ENCODE assay signal across 30 mouse cellular contexts in the genomic region with DNA sequence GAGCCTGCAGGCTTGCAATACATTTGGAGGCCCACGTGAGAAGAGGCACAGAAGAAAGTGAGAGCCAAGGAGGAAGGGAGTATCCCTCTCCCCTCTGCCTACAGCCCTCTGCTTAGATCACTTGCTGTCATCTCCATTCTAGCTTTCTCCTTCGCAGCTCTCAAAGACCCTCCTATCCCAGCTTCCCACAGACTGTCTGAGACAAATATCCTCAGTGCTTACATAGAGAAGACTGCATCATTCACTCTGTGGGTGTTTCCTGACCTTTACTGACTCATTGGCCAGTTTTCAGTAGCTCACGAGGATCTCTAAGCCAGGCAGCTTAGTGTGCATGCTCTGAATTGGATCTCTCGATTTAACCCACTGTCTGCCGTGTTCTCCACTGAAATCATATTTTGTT. TPM values are rescaled to one million over a fixed set of nuclear protein-coding genes. Genes with fewer than 3 reads are reported as not detected.
DNase-seq lines count a peak whose midpoint lies in the region; ATAC-seq and TF ChIP-seq lines count a peak whose summit lies in the region.
"Had no signal": no experiment of that assay in that cellular context is flagged by ENCODE, and none has a peak within 500 bp of the region (broad histone marks: within the 10 kb centered on the region; RNA-seq: fewer than 3 reads in every experiment).

No protein-coding gene starts in this region.

- no peak overlapping the region for H3K4me3 ChIP-seq in lung, embryonic 14.5 days (ENCODE audit: low read depth, low read length)
- H3K4me3 ChIP-seq in lung, adult 2 months (replicated peaks; ENCODE audit: extremely low read depth, low read depth, low read length) = no peak overlapping the region
- no peak overlapping the region for H3K4me3 ChIP-seq in midbrain, embryonic 11.5 days (ENCODE audit: low read depth, low read length)
- H3K4me3 ChIP-seq in midbrain, embryonic 13.5 days (replicated peaks) = no peak overlapping the region
- H3K4me3 ChIP-seq: embryonic facial prominence, embryonic 10.5 days; embryonic facial prominence, embryonic 15.5 days; forebrain, embryonic 12.5 days; heart, embryonic 15.5 days; hindbrain, embryonic 12.5 days; liver, embryonic 12.5 days; megakaryocyte, embryonic 14.5 days had no signal

- H3K27ac ChIP-seq in lung, embryonic 14.5 days (ENCODE audit: low read depth) = no peak overlapping the region
- no peak overlapping the region for H3K27ac ChIP-seq in midbrain, embryonic 11.5 days (ENCODE audit: low read depth, low read length)
- H3K27ac ChIP-seq in midbrain, embryonic 13.5 days = no peak overlapping the region
- H3K27ac ChIP-seq: embryonic facial prominence, embryonic 10.5 days; embryonic facial prominence, embryonic 15.5 days; forebrain, embryonic 12.5 days; heart, embryonic 15.5 days; hindbrain, embryonic 12.5 days; hindbrain, postnatal 0 days; kidney, postnatal 0 days; liver, embryonic 12.5 days had no signal

- H3K9ac ChIP-seq in lung, embryonic 14.5 days = no peak overlapping the region
- H3K9ac ChIP-seq in midbrain, embryonic 11.5 days (ENCODE audit: low read length) = no peak overlapping the region
- no peak overlapping the region for H3K9ac ChIP-seq in midbrain, embryonic 13.5 days (replicated peaks)
- H3K9ac ChIP-seq: embryonic facial prominence, embryonic 15.5 days; forebrain, embryonic 12.5 days; forebrain, postnatal 0 days; heart, embryonic 15.5 days; hindbrain, embryonic 12.5 days; liver, embryonic 12.5 days; liver, postnatal 0 days had no signal

- no peak for TF ChIP-seq POLR2A in lung, adult 2 months (IDR thresholded peaks at IDR 0.05; ENCODE audit: borderline replicate concordance, extremely low read depth, low read depth, low read length)

- no peak overlapping the region for H3K4me2 ChIP-seq in lung, embryonic 14.5 days
- H3K4me2 ChIP-seq in midbrain, embryonic 11.5 days = no peak overlapping the region
- no peak overlapping the region for H3K4me2 ChIP-seq in midbrain, embryonic 13.5 days (replicated peaks)
- H3K4me2 ChIP-seq: embryonic facial prominence, embryonic 15.5 days; forebrain, embryonic 12.5 days; heart, embryonic 15.5 days; hindbrain, embryonic 12.5 days; liver, embryonic 12.5 days had no signal

- H3K27me3 ChIP-seq in lung, embryonic 14.5 days (ENCODE audit: insufficient read depth, low read length) = no peaks in the 10 kb centered on the region
- no peaks in the 10 kb centered on the region for H3K27me3 ChIP-seq in midbrain, embryonic 11.5 days (ENCODE audit: control insufficient read depth, insufficient read depth, low read length)
- no peaks in the 10 kb centered on the region for H3K27me3 ChIP-seq in midbrain, embryonic 13.5 days
- H3K27me3 ChIP-seq: CH12.LX; embryonic facial prominence, embryonic 15.5 days; forebrain, embryonic 12.5 days; heart, embryonic 15.5 days; hindbrain, embryonic 12.5 days; liver, embryonic 12.5 days; megakaryocyte, embryonic 14.5 days had no signal

- peak; percentile 57 for DNase-seq in lung, embryonic 14.5 days
- DNase-seq in lung, adult 2 months = no peak
- peak; percentile 41 for DNase-seq in midbrain, embryonic 11.5 days (ENCODE audit: low spot score, missing footprints)
- peak; percentile 21 for DNase-seq in adrenal gland, postnatal 14 days
- DNase-seq in heart, postnatal 10 days = no peak
- DNase-seq: B cell, adult 2 months; cerebellum, adult 8-10 months; cerebellum, postnatal 25 days; forebrain, postnatal 0 days; gastrocnemius, postnatal 10 days; heart, postnatal 36 days; kidney, adult 8-10 months; kidney, postnatal 4 days; left cerebral cortex, postnatal 4 days; liver, postnatal 0 days; midbrain, embryonic 14.5 days; thymus, postnatal 14 days had no signal

- intact Hi-C loops in heart, postnatal 10 days (cut with DNase I) = no loop called here

- no peaks in the 10 kb centered on the region for H3K4me1 ChIP-seq in lung, embryonic 14.5 days (ENCODE audit: insufficient read depth)
- H3K4me1 ChIP-seq in lung, adult 2 months (ENCODE audit: control insufficient read depth, insufficient read depth, low read length) = no peaks in the 10 kb centered on the region
- no peaks in the 10 kb centered on the region for H3K4me1 ChIP-seq in midbrain, embryonic 11.5 days (ENCODE audit: control insufficient read depth, insufficient read depth, low read length)
- H3K4me1 ChIP-seq in midbrain, embryonic 13.5 days (replicated peaks) = no peaks in the 10 kb centered on the region
- H3K4me1 ChIP-seq: embryonic facial prominence, embryonic 10.5 days; embryonic facial prominence, embryonic 15.5 days; forebrain, embryonic 12.5 days; heart, embryonic 15.5 days; hindbrain, embryonic 12.5 days; liver, embryonic 12.5 days; megakaryocyte, embryonic 14.5 days had no signal

- WGBS in lung, embryonic 14.5 days = 47% methylated on average over 5 of the region's 5 CpGs
- 55% methylated on average over 5 of the region's 5 CpGs for WGBS in lung, adult 2 months
- 47% methylated on average over 5 of the region's 5 CpGs for WGBS in midbrain, embryonic 11.5 days
- 66% methylated on average over 5 of the region's 5 CpGs for WGBS in midbrain, embryonic 13.5 days

- no peaks in the 10 kb centered on the region for H3K9me3 ChIP-seq in lung, embryonic 14.5 days (ENCODE audit: low read depth, low read length)
- no peaks in the 10 kb centered on the region for H3K9me3 ChIP-seq in midbrain, embryonic 11.5 days (ENCODE audit: control insufficient read depth, low read length)
- H3K9me3 ChIP-seq in midbrain, embryonic 13.5 days = no peaks in the 10 kb centered on the region
- H3K9me3 ChIP-seq: embryonic facial prominence, embryonic 10.5 days; embryonic facial prominence, embryonic 15.5 days; forebrain, embryonic 12.5 days; heart, embryonic 15.5 days; hindbrain, embryonic 12.5 days; liver, embryonic 12.5 days had no signal

- no peaks in the 10 kb centered on the region for H3K36me3 ChIP-seq in lung, embryonic 14.5 days (ENCODE audit: insufficient read depth)
- no peaks in the 10 kb centered on the region for H3K36me3 ChIP-seq in midbrain, embryonic 11.5 days (ENCODE audit: control insufficient read depth, insufficient read depth, low read length)
- no peaks in the 10 kb centered on the region for H3K36me3 ChIP-seq in midbrain, embryonic 13.5 days
- H3K36me3 ChIP-seq: embryonic facial prominence, embryonic 10.5 days; embryonic facial prominence, embryonic 15.5 days; forebrain, embryonic 12.5 days; heart, embryonic 15.5 days; hindbrain, embryonic 12.5 days; liver, embryonic 12.5 days had no signal

- TF ChIP-seq CTCF in lung, embryonic 14.5 days (IDR thresholded peaks at IDR 0.05; ENCODE audit: low read depth) = no peak
- TF ChIP-seq CTCF in lung, adult 2 months (IDR thresholded peaks at IDR 0.05; ENCODE audit: insufficient read depth, low read length) = no peak

- ATAC-seq in lung, embryonic 14.5 days (ENCODE audit: insufficient read depth) = peak; percentile 56
- no peak for ATAC-seq in midbrain, embryonic 11.5 days (ENCODE audit: low FRiP score)
- no peak for ATAC-seq in midbrain, embryonic 13.5 days
- ATAC-seq in inflammation-experienced regulatory T-cells, adult 6 months = no peak
- ATAC-seq: forebrain, postnatal 0 days; hindbrain, postnatal 0 days; intestine, embryonic 16.5 days; liver, embryonic 12.5 days; liver, postnatal 0 days had no signal

RNA-seq across cellular contexts. Expression of gene Lrrn3, which starts 32.7 kb away (rescaled TPM):
- 20.1 and 20.3 TPM in 2 replicates for polyA plus RNA-seq in lung, embryonic 14.5 days (2014; fragmentation: Nextera tagmentation; extraction: Ambion mirVana)
- 1.2 and 2.7 TPM in 2 replicates for polyA plus RNA-seq in lung, adult 2 months (2012; rRNA removed)
- polyA plus RNA-seq in midbrain, embryonic 11.5 days (2014; fragmentation: Nextera tagmentation; extraction: Ambion mirVana) = 30.5 and 33.9 TPM in 2 replicates
- 78.4 and 82.4 TPM in 2 replicates for polyA plus RNA-seq in midbrain, embryonic 13.5 days (2015; fragmentation: Nextera tagmentation; extraction: Ambion mirVana)
- 31.2 and 32.2 TPM in 2 replicates for total RNA-seq in adrenal gland, postnatal 14 days (2021)
- under 1 TPM; 0.14 to 0.15 TPM for total RNA-seq in heart, postnatal 10 days (2021)
- 1 to 10 TPM; 4.3 to 5.8 (median 5.0) TPM for polyA plus RNA-seq in inflammation-experienced regulatory T-cells, adult 6 months (2017; shearing (Covaris generic))
- total RNA-seq: CH12.LX had no signal

Comparison
In these comparisons a context has a peak if more than half of its experiments do, and no peak if none do; other contexts are left out.
1. DNase-seq: peak in lung, embryonic 14.5 days (single experiment), midbrain, embryonic 11.5 days (single experiment) and adrenal gland, postnatal 14 days (single experiment); none in lung, adult 2 months (single experiment) and heart, postnatal 10 days (0 of 2).